Mouse (Mus musculus) CH12.LX (cell line): ENCODE data around the gene Tnfrsf1a.

Source experiments
- CHD1 ChIP-seq: IDR thresholded peaks from 2 replicates; pipeline ENCODE4 v1.6.1; 2012; ENCODE audit warnings: low read depth, low read length, improper control_type of control experiment, inconsistent platforms
- CTCF ChIP-seq, 2 experiments: IDR thresholded peaks in 1 of 2; conservative IDR thresholded peaks in 1 of 2; 2 replicates each; pipeline ENCODE4 v1.5.1; 2011 to 2012; ENCODE audit warnings: low read depth in 2 of 2, low read length in 2 of 2, improper control_type of control experiment in 1 of 2, inconsistent platforms in 1 of 2, mild to moderate bottlenecking in 1 of 2, moderate library complexity in 1 of 2
- MAFK ChIP-seq: IDR thresholded peaks from 2 replicates; pipeline ENCODE4 v1.6.1; 2011; ENCODE audit warnings: low read length, improper control_type of control experiment; ENCODE audit not compliant: insufficient replicate concordance
- NRF1 ChIP-seq: IDR thresholded peaks from 2 replicates; pipeline ENCODE4 v1.6.1; 2014; ENCODE audit warnings: low read depth, mild to moderate bottlenecking, inconsistent platforms, low read length, improper control_type of control experiment, moderate library complexity
- RCOR1 ChIP-seq: conservative IDR thresholded peaks from 2 replicates; pipeline ENCODE4 v1.6.1; 2012; ENCODE audit warnings: low read depth, mild to moderate bottlenecking, inconsistent platforms, low read length, improper control_type of control experiment

DNA sequence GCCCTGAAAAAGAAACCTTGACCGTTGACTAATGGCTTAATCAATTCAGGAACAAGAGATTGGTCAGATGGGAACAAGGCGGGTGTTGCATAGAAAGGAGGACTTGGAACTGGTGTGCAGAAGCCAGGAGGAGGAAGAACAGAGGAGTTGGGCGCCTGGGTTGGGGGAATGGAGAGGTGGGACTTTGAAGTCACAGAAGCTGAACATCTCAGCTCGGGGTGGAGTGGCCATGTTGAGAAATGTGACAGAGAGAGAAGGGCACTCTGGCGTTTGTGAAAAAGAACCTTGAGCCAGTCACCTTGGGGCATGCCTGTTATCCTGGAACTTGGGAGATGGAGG lies 2.9 kb downstream of the Tnfrsf1a start:
- TF ChIP-seq CTCF (conservative IDR thresholded peaks at IDR 0.05 in 1 of 2, IDR thresholded peaks at IDR 0.05 in 1 of 2; ENCODE audit: low read depth in 2 of 2, low read length in 2 of 2), result no peak
- TF ChIP-seq CHD1, result no peak
- TF ChIP-seq MAFK, result no peak
- no peak for TF ChIP-seq RCOR1
- TF ChIP-seq NRF1, result no peak
